Mouse (Mus musculus) cerebellum, adult 8-10 months (tissue): ENCODE measurements at regions not wholly inside any gene's neighbourhood (a gene's known extent, or its start where the extent isn't known, plus 50 kb on each side); places are given as distances from the start of the nearest gene placed in this dataset.

Experiments used
- DNase-seq: peaks from one replicate; pipeline ENCODE4 v3.0.0; 2022

DNA sequence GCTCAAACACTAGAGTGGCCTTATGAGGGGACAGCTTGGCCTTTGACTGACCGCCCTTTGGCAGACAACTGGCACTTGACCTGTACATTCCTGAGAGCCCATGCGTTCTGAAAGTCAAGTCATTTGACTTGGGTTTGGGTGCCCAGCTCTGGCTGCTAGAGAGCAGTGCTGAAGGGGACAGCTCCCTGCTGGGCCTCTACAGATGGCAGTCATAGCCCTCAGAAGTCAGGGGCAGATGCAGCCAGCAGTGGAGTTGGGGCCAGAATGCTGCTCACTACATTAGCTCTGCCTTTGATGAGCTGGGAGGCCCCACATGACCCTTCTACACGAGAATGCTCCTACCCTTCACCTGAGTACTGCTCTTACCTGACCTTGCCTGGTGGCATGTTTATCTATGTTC is 58.3 kb upstream of the Twist2 start:
- DNase-seq: no peak

DNA sequence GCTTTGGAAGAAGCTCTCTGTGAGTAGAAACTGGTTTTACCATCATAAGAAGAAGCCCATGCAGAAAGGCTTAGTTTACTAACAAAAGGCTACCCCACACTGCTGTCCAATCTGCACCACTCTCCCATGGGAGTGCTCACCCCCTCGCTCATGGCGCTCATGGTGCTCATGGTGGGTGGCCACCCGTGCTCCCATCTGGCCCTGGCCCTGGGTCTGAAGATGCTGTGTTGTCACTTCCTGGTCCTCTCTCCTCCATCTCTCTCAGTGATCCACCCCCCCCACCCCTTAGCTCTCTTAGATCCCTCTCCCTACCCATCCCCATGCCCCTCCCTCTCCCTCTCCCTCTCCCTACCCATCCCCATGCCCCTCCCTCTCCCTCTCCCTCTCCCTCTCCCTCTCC is 57.2 kb upstream of the Twist2 start:
- DNase-seq: no peak

DNA sequence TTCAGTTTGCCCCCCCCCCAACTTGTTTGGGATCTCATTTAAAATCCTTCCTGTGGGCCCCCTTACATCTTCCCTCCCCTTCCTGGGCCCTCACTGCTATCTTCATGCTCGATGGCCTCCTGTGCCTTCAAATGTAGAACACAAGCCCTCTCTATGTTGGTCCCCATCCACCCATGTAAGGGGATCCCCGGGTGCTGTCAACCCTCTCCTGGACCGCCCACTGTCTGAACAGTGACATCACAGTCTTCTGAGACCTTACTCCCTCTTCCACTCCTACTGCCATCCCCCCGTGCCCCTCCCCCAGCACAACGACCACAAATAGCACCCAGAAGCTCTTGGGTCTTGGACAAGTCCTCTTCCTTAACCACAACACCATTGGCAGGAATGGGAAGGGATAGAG is 56.6 kb upstream of the Twist2 start:
- no peak for DNase-seq

DNA sequence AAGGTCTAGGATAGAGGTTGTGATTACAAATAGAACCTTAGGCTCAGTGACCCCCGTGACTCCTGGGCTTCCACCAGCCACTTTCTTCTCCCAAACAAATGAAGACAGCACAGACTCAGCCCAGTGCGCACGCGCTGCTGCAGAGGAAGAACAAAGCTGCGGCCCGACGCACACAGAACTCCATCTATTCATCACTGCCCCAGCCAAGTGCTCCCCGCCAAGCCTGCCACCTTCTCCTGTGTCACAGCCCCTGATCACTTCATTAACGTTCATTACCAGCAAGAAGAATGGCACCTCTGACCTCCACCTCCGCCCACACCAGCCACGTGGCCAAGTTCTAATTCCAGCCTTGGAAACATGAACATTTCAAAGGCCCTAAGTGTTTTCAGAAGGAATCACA is 53.7 kb upstream of the Twist2 start:
- no peak for DNase-seq
